Mouse (Mus musculus) lung, postnatal 14 days (tissue): ENCODE data around the gene Polm.

Experiments
- DNase-seq: peaks from one replicate; pipeline ENCODE4 v3.0.0; 2021

The Polm gene

DNA sequence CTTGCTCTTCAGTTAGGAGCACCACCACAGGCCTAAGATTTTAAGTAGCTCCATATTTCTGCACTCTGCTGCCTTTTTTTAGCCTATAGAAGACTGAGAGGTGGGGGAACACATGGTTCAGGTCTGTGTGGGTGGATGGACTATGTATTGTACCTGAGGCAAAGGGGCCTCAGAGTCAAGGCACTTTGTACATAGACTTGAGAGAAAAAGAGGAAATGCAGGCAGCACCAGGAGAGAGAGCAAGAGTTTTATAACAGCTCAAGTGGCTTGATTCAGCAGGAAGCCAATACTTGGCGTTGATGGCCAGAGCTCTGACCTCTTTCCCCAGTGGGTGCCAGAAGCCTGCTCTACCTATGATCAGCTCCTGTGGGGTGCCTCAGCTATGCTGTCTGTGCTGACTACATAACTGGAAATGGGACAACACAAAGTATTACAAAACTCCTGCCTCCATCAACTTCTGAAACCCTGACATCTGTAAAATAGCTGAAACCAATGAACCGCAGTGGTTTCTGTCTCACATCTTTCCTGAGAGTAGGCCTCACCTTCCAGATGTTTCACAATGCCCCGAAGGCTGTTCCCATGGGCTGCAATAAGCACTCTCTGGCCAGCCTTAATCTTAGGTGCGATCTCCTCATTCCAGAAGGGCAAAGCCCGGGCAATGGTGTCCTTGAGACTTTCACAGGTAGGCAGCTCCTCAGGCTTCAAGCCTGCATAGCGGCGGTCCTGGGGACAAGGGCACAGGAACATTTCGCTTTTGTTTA is 35.2 kb downstream of the Polm start:
- no peak for DNase-seq

DNA sequence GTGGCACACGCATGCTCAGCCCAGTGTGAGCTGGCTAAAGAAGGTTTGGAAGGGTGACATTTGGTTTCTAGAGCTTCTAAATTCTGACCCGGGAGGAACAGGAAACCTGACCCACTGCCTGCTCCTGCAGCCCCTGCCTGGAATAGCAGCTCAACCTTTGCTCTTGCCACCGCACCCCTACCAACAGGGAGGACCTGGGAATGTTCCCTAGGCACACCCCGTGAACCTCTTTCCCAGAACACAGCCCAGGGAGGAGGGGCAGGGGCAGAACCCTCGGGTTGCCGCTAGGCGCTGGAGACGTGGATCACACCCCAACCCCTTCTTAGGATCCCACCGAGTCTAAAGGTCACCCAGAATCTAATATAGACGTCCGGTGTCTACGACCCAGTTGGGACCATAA is 35.8 kb downstream of the Polm start:
- no peak for DNase-seq

DNA sequence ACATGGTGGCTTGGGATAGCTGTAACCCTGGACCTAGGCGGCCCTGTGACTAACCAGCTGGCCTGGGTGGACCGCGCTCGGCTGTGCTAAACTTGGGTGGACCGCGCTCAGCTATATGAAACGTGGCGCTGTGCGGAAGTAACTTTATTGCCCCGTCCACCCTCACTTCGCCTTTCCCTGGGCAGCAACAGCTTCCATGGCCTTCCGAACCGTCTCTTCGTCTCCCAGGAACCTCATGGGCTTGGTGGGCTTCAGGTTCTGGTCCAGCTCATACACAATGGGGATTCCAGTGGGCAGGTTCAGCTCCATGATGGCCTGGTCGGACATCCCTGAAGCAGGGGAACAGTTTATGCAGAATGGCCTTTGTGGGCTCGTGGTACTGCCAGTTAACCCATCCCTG is 36.3 kb downstream of the Polm start:
- DNase-seq = no peak

DNA sequence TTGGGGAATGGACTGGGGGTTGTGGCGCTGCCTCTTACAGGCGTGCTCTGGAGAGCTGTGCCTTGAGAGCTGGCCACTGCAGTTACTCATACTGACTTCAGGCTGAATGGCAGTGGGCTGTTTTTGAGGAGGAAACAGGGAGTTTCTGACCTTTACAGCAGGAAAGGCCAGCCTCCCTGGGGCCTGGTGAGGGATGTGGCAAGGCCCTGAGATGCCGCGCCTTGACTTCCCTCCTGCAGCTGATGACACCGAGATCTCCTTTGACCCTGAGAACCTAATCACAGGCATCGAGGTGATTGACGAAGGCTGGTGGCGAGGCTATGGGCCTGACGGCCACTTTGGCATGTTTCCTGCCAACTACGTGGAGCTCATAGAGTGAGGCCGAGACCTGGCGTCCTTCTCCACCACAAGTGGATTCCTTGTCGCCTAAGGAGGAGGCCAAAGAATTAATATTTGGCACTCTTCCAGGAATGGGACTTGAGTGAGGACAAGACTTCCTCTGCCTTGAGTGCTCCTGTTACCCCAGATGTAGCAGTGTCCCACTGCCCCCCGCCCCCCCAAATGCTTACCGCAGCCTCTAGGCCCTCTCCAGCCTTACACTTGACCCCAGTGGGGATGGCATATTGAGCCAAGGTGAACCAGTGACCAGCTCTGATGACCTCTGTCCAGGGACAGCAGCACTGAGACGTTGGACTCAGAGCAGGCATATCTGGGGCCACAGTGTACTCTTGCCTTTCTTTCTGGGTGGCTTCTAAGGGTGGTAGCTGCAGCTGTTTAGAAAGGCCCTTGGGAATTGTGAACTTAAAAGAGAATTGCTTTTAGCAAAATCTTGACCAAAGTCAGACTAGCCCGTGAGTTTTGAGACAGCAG is 38.0 kb downstream of the Polm start:
- DNase-seq = peak; percentile 68

DNA sequence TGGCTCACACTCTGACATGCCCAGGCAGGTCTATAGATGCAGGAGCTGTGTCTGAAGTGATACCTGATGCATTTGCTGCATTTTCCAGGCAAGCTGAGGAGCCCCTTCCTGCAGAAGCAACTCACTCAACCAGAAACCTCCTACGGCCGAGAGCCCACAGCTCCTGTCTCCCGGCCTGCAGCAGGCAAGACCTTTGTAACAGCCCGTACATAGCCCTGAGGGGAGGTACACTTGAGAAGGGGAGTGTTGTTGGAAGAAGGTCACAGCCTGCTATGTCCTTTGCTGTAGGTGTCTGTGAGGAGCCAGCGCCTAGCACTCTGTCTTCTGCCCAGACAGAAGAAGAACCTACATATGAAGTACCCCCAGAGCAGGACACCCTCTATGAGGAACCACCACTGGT is 39.9 kb downstream of the Polm start:
- no peak for DNase-seq

DNA sequence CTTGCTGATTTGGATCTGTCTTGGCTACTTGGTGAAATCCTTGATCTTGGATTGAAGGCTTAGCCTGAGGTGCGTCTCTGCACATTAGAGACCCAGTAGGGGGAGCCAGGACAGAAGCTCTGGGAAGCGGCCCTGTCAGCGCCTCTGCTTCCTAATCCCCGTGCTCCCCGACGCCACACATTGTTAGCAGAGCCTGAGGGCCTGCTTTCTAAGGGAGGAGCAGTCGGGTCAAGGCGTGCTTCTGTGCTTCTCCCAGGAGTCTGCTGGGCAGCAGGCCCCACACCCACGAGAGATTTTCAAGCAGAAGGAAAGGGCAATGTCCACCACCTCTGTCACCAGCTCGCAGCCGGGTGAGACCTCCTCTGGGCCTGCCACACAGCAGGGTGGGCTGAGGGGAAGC is 40.4 kb downstream of the Polm start:
- no peak for DNase-seq

DNA sequence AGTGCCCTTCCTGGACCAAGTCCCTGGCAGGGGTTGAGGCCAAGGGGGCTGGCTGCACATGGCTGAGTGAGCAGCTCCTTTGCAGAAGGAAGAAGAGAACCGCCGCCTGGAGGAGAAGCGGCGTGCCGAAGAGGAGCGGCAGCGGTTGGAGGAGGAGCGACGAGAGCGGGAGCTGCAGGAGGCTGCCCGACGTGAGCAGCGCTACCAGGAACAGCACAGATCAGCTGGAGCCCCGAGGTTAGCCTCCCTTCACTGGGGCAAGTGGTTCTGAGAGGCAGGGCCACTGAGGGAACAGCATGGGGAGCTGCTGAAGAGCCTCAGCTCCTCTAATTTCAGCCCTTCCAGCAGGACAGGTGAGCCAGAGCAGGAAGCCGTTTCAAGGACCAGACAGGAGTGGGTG is 40.9 kb downstream of the Polm start:
- no peak for DNase-seq

DNA sequence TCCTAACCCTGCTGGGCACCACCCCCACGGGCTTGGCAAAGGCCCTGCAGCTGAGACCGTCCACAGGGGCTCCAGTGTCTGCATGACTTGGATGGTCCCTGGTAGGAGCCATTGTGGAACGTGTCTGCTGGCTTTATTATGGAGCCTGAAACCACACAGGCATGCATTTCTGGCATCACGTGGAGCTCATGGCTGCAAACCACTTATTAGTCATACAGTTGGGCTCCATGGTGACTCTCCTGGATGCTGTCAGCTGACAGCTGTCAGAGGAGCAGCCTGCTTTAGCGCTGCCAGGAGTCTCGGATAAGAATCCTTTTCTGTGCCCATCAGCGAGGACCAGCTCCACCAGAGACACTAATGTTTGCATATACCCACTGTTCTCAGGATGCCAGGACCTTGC is 42.1 kb downstream of the Polm start:
- DNase-seq = no peak

DNA sequence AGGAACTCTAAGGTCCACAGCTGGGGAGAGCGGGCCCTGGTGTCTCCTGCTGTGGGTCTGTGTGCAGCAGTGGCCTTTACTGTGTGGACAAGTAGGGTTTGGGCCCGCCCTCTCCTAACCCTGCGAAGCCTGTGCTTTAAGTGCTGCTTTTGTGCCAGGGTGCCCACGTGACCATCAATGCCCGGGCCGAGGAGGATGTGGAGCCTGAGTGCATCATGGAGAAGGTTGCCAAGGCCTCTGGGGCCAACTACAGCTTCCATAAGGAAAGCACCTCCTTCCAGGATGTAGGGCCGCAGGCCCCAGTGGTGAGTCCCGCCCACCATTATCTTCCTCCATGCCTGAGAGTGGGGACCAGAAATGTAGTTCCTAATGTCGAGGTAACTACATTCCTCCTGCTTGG is 42.5 kb downstream of the Polm start:
- no peak for DNase-seq

DNA sequence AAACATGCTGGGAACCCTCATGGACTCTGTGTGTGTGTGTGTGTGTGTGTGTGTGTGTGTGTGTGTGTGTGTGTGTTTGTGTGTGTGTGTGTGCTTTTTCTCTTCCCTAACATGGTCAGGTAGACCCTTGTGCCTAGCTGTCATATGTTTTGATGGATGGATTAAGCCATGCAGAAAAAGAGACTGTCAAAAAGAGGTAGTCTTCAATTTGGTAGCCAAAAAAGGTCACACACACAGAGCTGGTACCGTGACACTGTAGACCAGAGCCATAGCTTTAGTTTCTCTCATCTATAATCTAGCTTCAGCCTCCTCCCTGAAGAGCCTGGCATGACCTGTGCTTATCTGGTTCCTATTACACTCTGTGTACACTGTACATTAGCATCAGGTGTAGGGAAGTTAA is 47.4 kb downstream of the Polm start:
- DNase-seq = no peak

DNA sequence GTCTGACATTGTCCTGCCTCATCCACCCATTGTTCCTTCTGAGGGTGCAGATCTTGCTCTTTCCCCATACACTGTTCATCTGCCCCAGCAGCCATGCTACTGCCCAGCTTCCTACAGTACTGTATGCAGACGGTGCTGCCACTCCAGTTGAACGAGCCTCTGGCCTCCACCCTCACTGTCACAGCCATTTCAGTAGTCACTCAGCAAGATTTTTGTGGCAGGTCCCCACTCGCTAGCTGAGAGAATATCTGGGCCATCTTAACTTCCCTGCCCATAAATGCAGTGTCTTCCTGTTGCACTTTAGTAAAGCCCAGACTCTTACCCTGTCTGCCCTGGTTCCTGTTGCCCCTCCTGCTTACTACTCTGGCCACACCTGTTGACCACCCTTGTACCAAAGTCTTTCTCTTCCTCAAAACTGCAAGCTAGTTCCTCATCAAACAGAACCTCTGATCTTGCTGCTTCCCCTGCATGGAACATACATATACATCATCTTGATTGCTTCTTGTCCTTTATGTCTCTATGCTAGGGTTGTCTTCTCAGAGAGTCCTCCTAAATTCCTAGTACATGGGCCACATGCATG is 48.0 kb downstream of the Polm start:
- no peak for DNase-seq

DNA sequence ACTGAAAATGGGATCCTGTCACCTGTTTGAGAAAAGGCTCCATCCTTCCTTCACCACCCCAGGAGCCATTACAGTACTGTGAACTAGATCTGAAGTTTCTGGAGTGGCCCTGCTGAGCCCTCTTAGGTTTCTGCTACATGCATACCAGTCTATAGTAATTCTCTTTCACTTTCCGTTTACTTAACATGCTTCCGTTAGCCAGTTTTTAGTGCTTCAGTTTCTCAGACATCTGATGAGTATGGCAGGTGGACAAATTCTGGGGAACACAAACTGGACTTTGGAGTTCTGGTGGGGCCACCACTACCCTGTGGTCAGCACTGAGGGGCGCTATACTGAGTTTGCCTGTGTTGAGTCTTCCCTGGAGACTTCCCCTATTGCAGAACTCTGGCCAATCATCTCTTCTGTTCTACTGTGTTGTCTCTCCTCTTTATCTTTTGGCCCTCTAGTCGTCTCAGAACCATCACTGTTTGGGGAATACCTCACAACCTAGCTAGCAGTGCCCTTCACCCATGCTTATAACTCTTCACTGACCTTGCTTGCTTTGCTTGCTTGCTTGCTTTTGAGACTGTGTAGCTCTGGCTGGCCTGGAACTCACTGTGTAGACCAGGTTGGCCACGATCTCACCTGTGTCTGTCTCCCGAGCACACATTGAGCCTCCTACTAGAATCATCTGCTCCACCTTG is 48.6 kb downstream of the Polm start:
- DNase-seq = no peak

DNA sequence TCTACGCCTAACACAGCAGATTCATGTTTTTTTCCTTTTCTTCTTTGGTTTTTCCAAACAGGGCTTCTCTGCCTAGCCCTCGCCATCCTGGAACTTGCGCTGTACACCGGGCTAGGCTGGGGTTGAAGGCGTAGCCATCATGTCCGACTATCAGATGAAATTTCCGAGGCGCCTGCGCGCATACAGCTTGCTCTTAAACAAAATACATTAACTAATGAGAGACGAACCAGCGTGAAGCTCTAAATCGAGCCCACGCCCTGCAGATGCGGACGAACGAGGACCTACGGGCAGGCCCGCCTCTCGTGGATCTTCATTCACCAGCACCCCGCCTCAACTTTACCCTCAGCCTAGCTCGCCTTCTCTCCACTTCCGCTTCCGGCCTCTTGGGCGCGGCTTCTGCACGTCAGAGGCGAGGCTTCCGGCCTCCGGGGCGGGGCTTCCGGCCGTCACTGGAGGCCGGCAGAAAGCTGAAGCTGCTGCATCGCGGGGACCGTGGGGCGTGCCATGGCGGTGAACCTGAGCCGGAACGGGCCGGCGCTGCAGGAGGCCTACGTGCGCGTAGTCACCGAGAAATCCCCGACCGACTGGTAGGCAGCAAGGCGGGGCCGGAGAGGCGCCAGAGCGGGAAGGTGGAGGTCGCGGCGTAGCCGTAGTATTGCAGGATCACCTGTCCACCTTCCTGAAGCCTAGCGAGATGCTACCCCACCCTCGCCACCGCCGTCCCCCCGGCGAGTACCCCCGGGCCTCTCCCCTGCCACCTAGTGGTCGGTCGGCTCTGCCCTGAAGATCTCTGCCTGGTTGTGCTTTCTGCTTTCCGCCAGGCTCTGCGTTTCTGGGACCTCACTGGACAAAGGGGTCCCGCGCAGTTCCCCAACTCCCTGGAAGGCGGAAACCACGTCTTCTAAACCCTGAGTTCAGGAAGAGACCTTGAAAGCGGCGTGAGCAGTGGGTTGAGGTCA is 49.5 kb downstream of the Polm start, which contains the start of gene Dbnl:
Gene Dbnl (plus strand): TSS at position 433 of the 959 bp plus-strand sequence.
- DNase-seq = peak; percentile 96

DNA sequence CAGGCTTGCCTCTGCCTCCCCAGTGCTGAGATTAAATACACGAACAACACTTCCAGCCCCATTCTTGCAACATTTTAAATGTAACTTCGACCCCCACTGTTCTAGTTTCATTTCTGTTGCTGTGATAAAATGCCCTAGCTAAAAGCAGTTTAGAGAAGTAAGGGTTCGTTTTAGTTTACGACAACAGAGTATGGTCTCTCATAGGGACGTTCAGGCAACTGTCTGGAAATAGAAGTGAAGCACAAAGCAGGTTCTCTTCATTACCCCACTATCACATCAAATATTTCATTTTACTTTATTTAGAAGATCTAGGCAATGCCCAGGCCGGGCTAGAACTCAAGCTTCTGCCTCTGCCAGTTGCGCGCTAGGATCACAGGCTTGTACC is 50.2 kb downstream of the Polm start:
- DNase-seq = no peak

DNA sequence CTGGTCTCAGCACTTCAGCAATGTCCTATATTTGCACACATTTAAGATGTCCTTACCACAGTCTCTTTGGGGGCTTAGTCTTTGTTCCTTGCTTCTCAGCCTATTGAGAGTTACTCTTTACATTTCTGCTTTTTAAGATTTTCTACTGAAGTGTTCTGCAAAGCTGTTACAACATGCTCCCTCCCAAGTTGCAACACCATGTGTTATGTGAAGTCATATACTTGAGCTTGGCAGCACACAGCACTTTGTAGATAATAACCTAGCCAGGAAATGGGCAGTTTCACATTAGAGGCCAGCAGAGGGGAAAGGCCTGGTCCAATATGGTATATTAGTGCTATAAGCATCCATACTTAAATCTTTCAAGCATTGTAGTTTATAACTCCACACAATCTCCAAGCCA is 52.1 kb downstream of the Polm start:
- no peak for DNase-seq

DNA sequence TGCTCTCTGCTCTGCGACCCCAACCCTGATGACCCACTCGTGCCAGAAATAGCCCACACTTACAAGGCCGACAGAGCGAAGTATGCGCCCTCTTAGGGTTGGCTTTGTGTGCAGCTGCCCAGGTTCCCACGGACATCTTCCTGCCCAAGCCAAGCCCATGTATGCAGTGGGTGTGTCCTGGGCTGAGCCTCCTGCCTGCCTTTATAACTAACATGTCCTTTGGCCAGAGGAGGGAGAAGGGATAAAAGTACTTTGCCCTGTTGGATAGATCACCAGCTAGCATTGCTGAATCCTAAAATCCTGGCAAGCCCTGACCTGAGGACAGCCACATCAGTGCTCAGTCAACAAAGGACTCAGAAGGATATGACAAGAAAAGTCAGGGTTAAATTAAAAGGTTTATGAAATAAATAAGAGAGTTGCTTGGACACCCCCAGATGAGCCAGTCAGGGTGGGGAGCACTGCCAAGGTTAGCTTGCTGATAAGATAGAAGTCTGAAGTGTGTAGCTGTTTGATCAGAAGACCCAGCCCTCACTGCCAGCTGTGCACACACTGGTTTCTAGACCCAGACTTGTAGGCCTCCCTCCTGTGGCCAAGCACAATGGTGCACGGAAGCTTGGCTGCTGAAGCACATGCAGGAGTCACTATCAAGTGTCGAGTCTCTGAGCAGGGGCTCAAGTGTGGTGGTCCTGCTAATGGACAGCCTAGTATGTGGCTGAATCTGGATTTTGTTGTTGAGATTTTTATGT is 55.4 kb downstream of the Polm start:
- no peak for DNase-seq

DNA sequence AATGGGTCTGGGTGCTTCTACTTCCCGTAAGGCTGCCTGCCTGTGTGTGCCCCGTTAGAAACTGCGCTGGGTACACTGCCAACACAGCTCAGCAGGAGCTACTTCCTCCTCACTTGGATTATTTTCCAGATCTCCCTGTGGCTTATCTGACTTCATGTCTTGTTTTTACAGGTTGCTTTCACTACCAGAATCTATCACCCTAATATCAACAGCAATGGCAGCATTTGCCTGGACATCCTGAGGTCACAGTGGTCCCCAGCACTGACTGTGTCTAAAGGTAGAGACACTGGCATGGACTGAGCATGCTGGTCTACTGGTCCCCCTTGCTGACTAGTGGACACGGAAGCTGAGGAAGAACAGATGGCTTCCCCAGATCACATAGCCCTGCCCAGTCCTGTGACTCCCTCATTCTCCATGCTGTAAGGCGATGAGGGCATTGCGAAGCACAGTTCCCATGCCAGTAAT is 57.7 kb downstream of the Polm start:
- no peak for DNase-seq

DNA sequence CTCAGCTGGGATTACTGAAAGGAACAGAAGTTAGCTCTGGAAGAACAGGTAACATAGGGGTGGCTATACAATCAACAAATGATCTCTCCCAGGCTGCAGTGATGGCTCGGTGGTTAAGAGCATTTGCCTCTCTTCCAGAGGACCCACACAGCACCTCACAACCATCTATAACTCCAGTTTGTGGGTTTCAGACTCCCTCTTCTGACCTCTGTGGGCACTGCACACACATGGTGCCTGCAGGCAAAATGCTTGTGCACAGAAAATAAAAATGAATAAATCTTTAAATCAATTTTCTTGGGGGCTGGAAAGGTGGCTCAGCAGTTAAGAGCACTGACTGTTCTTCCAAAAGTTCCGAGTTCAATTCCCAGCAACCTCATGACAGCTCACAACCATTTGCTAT is 59.3 kb downstream of the Polm start:
- no peak for DNase-seq
